Mouse (Mus musculus) liver, embryonic 15.5 days (tissue): Measurements from ENCODE around the gene Hoxa13. TPM values are rescaled to one million over a fixed set of nuclear protein-coding genes. Genes with fewer than 3 reads are reported as not detected.

Experiments
- ATAC-seq: fragments of 200-750 bp; cut with Nextera tagmentation; 2 replicates; pipeline ENCODE4 v1.8.0; 2017; ENCODE audit warnings: moderate number of reproducible peaks, mild to moderate bottlenecking, moderate library complexity; ENCODE audit not compliant: insufficient read depth
- H3K27ac ChIP-seq: fragments of 300-500 bp; sonication (generic); replicated peaks from 2 replicates; pipeline ENCODE4 v1.5.1; 2015; ENCODE audit warnings: mild to moderate bottlenecking, inconsistent platforms
- H3K27me3 ChIP-seq: fragments of 300-500 bp; sonication (generic); 2 replicates; pipeline ENCODE4 v1.6.1; 2015; ENCODE audit warnings: mild to moderate bottlenecking, inconsistent platforms
- H3K36me3 ChIP-seq: fragments of 300-500 bp; sonication (generic); replicated peaks from 2 replicates; pipeline ENCODE4 v1.6.1; 2015; ENCODE audit warnings: moderate library complexity, mild to moderate bottlenecking, inconsistent platforms
- H3K4me1 ChIP-seq: fragments of 300-500 bp; sonication (generic); replicated peaks from 2 replicates; pipeline ENCODE4 v1.6.1; 2015; ENCODE audit warnings: inconsistent platforms
- H3K4me2 ChIP-seq: fragments of 300-500 bp; sonication (generic); 2 replicates; pipeline ENCODE4 v1.6.1; 2015; ENCODE audit warnings: moderate library complexity, mild to moderate bottlenecking, inconsistent platforms
- H3K4me3 ChIP-seq: fragments of 300-500 bp; sonication (generic); replicated peaks from 2 replicates; pipeline ENCODE4 v1.5.1; 2015; ENCODE audit warnings: mild to moderate bottlenecking, inconsistent platforms
- H3K9ac ChIP-seq: fragments of 300-500 bp; sonication (generic); 2 replicates; pipeline ENCODE4 v1.6.1; 2015; ENCODE audit warnings: moderate library complexity, mild to moderate bottlenecking, inconsistent platforms
- H3K9me3 ChIP-seq: fragments of 300-500 bp; sonication (generic); replicated peaks from 2 replicates; pipeline ENCODE4 v1.6.1; 2016; ENCODE audit warnings: inconsistent platforms
- WGBS: fragments of 180-500 bp; shearing (Covaris S2); methylation state at CpG from one replicate; pipeline ENCODE4 v1.1.7; 2015; ENCODE audit warnings: mixed read lengths; ENCODE audit not compliant: insufficient replicate concordance; 5-methylcytosine and 5-hydroxymethylcytosine counted together
- polyA plus RNA-seq: library from polyadenylated mRNA; unstranded; fragments of >200 nt; fragmentation: Nextera tagmentation; extraction: Ambion mirVana; gene quantifications from 2 replicates; pipeline ENCODE4 v1.2.1, GENCODE M21; 2015

Gene Hoxa13
- polyA plus RNA-seq, 1 experiment from 2014 or later = not detected

GRCm38 (mm10) chr6:52240389-52241000 is 20.2 kb downstream of the Hoxa13 start, which contains the start of gene Hoxa10:
Hoxa10 (minus strand) TSS chr6:52240854.
- no peaks in the 10 kb centered on the region for H3K4me1 ChIP-seq
- no peak within 1 kb of the TSS for H3K9ac ChIP-seq
- H3K27me3 ChIP-seq = peaks cover 100% of the 10 kb centered on the region
- H3K4me3 ChIP-seq = no peak within 1 kb of the TSS
- WGBS = 1% methylated on average over 35 of the region's 35 CpGs
- no peak for ATAC-seq
- H3K36me3 ChIP-seq = no peaks in the 10 kb centered on the region
- no peak within 1 kb of the TSS for H3K27ac ChIP-seq
- H3K4me2 ChIP-seq = peak within 1 kb of the TSS; percentile 23; the same call in 1 of the 2 replicates
- H3K9me3 ChIP-seq = no peaks in the 10 kb centered on the region

GRCm38 (mm10) chr6:52239625-52240388 is 20.9 kb downstream of the Hoxa13 start:
- Histone ChIP-seq H3K4me3 (no peak overlapping the region), H3K27me3 (peaks cover 100% of the 10 kb centered on the region), H3K4me2 (peak overlapping the region; percentile 23; the same call in 1 of the 2 replicates), H3K9ac (no peak overlapping the region), H3K9me3 (no peaks in the 10 kb centered on the region), H3K27ac (no peak overlapping the region), H3K36me3 (no peaks in the 10 kb centered on the region), H3K4me1 (no peaks in the 10 kb centered on the region)
- WGBS = 2% methylated on average over 30 of the region's 30 CpGs
- no peak for ATAC-seq

- Histone ChIP-seq H3K36me3 (no peaks in the 10 kb centered on the region), H3K27ac (no peak overlapping the region), H3K4me1 (no peaks in the 10 kb centered on the region; the same call in 1 of the 2 replicates), H3K4me2 (no peak overlapping the region), H3K27me3 (peaks cover 100% of the 10 kb centered on the region), H3K9ac (no peak overlapping the region), H3K9me3 (no peaks in the 10 kb centered on the region), H3K4me3 (no peak overlapping the region)
- no peak for ATAC-seq
- 8% methylated on average over 7 of the region's 7 CpGs for whole genome bisulfite sequencing
Measured at GRCm38 (mm10) chr6:52238976-52239375, 21.7 kb downstream of the Hoxa13 start.

- Histone ChIP-seq H3K36me3 (no peaks in the 10 kb centered on the region), H3K27me3 (peaks cover 100% of the 10 kb centered on the region), H3K4me2 (no peak overlapping the region), H3K27ac (no peak overlapping the region), H3K9ac (no peak overlapping the region), H3K4me1 (no peaks in the 10 kb centered on the region; the same call in 1 of the 2 replicates), H3K4me3 (no peak overlapping the region), H3K9me3 (no peaks in the 10 kb centered on the region)
- 5% methylated on average over 7 of the region's 7 CpGs for WGBS
- no peak for ATAC-seq
Measured at GRCm38 (mm10) chr6:52238155-52238545, 22.5 kb downstream of the Hoxa13 start.

GRCm38 (mm10) chr6:52237346-52238154 is 23.1 kb downstream of the Hoxa13 start:
- WGBS = 18% methylated on average over 10 of the region's 10 CpGs

GRCm38 (mm10) chr6:52236806-52237205 is 23.9 kb downstream of the Hoxa13 start:
- no peak overlapping the region for H3K27ac ChIP-seq
- no peak overlapping the region for H3K4me2 ChIP-seq
- H3K27me3 ChIP-seq = peaks cover 100% of the 10 kb centered on the region
- H3K4me1 ChIP-seq = no peaks in the 10 kb centered on the region; the same call in none of the 2 replicates
- no peaks in the 10 kb centered on the region for H3K9me3 ChIP-seq
- WGBS = 23% methylated on average over 3 of the region's 3 CpGs
- no peak for ATAC-seq
- H3K4me3 ChIP-seq = no peak overlapping the region
- H3K9ac ChIP-seq = no peak overlapping the region
- no peaks in the 10 kb centered on the region for H3K36me3 ChIP-seq

More at GRCm38 (mm10) chr6:52237346-52238154, 23.1 kb downstream of the Hoxa13 start:
- Histone ChIP-seq H3K4me1 (no peaks in the 10 kb centered on the region; the same call in none of the 2 replicates), H3K4me3 (no peak overlapping the region), H3K36me3 (no peaks in the 10 kb centered on the region), H3K9me3 (no peaks in the 10 kb centered on the region), H3K9ac (no peak overlapping the region), H3K27ac (no peak overlapping the region), H3K27me3 (peaks cover 100% of the 10 kb centered on the region), H3K4me2 (no peak overlapping the region)
- no peak for ATAC-seq

GRCm38 (mm10) chr6:52235866-52236265 is 24.8 kb downstream of the Hoxa13 start:
- no peak for ATAC-seq
- Histone ChIP-seq H3K4me3 (no peak overlapping the region), H3K9me3 (no peaks in the 10 kb centered on the region), H3K9ac (no peak overlapping the region), H3K36me3 (no peaks in the 10 kb centered on the region), H3K4me2 (no peak overlapping the region), H3K27me3 (peaks cover 99% of the 10 kb centered on the region), H3K4me1 (no peaks in the 10 kb centered on the region; the same call in none of the 2 replicates), H3K27ac (no peak overlapping the region)
- 29% methylated on average over 6 of the region's 6 CpGs for WGBS

GRCm38 (mm10) chr6:52235267-52235666 is 25.4 kb downstream of the Hoxa13 start:
- Histone ChIP-seq H3K36me3 (no peaks in the 10 kb centered on the region), H3K9me3 (no peaks in the 10 kb centered on the region), H3K27ac (no peak overlapping the region), H3K4me2 (no peak overlapping the region), H3K4me3 (no peak overlapping the region), H3K4me1 (no peaks in the 10 kb centered on the region; the same call in none of the 2 replicates), H3K27me3 (peaks cover 99% of the 10 kb centered on the region), H3K9ac (no peak overlapping the region)
- ATAC-seq = no peak
- 39% methylated on average over 9 of the region's 9 CpGs for WGBS

- Histone ChIP-seq H3K9me3 (no peaks in the 10 kb centered on the region), H3K36me3 (no peaks in the 10 kb centered on the region), H3K4me3 (no peak overlapping the region), H3K27me3 (peaks cover 99% of the 10 kb centered on the region), H3K27ac (no peak overlapping the region), H3K9ac (no peak overlapping the region), H3K4me2 (no peak overlapping the region), H3K4me1 (no peaks in the 10 kb centered on the region; the same call in none of the 2 replicates)
- WGBS = 2% methylated on average over 68 of the region's 68 CpGs
- ATAC-seq = no peak
Measured at GRCm38 (mm10) chr6:52234428-52235140, 26.1 kb downstream of the Hoxa13 start.

- H3K4me3 ChIP-seq = no peak overlapping the region
- WGBS = 1% methylated on average over 70 of the region's 70 CpGs
- H3K4me1 ChIP-seq = no peaks in the 10 kb centered on the region; the same call in none of the 2 replicates
- ATAC-seq = no peak
- no peak overlapping the region for H3K9ac ChIP-seq
- no peak overlapping the region for H3K4me2 ChIP-seq
- peaks cover 99% of the 10 kb centered on the region for H3K27me3 ChIP-seq
- no peaks in the 10 kb centered on the region for H3K9me3 ChIP-seq
- no peak overlapping the region for H3K27ac ChIP-seq
- no peaks in the 10 kb centered on the region for H3K36me3 ChIP-seq
Measured at GRCm38 (mm10) chr6:52233546-52234427, 26.9 kb downstream of the Hoxa13 start.
